Mouse (Mus musculus): ENCODE results near the gene Cuedc2. TPM values are rescaled to one million over a fixed set of nuclear protein-coding genes. Genes with fewer than 3 reads are reported as not detected.

Cuedc2 gene
- polyA plus RNA-seq, 1 experiment from 2014 or later: 274 TPM

- Histone ChIP-seq H3K4me2 (ENCODE audit: low read depth) (peak overlapping the region; percentile 73), H3K36me3 (ENCODE audit: control insufficient read depth, insufficient read depth, low read length) (no peaks in the 10 kb centered on the region), H3K27ac (ENCODE audit: low read depth, low read length) (peak overlapping the region; percentile 54; the same call in 1 of the 2 replicates), H3K27me3 (ENCODE audit: control insufficient read depth, insufficient read depth, low read length) (peaks cover 11% of the 10 kb centered on the region), H3K9me3 (ENCODE audit: control insufficient read depth, low read length) (no peaks in the 10 kb centered on the region; the same call in 1 of the 2 replicates), H3K4me1 (ENCODE audit: control insufficient read depth, insufficient read depth, low read length) (peaks cover 4% of the 10 kb centered on the region), H3K9ac (ENCODE audit: low read length) (peak overlapping the region; percentile 61), H3K4me3 (ENCODE audit: low read depth, low read length) (peak overlapping the region; percentile 48)
- 33% methylated on average over 14 of the region's 14 CpGs for WGBS
- ATAC-seq (ENCODE audit: insufficient read depth, low FRiP score, low TSS enrichment) (no peak), DNase-seq (ENCODE audit: low spot score) (peak; percentile 22)
These were observed 9.6 kb upstream of the Cuedc2 start for GRCm38 (mm10) chr19:46347936-46348668.

- peaks cover 11% of the 10 kb centered on the region for H3K27me3 ChIP-seq (ENCODE audit: control insufficient read depth, insufficient read depth, low read length)
- H3K9me3 ChIP-seq (ENCODE audit: control insufficient read depth, low read length): no peaks in the 10 kb centered on the region; the same call in 1 of the 2 replicates
- WGBS: 93% methylated on average over 1 of the region's 1 CpGs
- no peak overlapping the region for H3K4me3 ChIP-seq (ENCODE audit: low read depth, low read length)
- H3K9ac ChIP-seq (ENCODE audit: low read length): no peak overlapping the region
- H3K4me2 ChIP-seq (ENCODE audit: low read depth): no peak overlapping the region
- peaks cover 4% of the 10 kb centered on the region for H3K4me1 ChIP-seq (ENCODE audit: control insufficient read depth, insufficient read depth, low read length)
- no peak for ATAC-seq (ENCODE audit: insufficient read depth, low FRiP score, low TSS enrichment)
- no peaks in the 10 kb centered on the region for H3K36me3 ChIP-seq (ENCODE audit: control insufficient read depth, insufficient read depth, low read length)
- H3K27ac ChIP-seq (ENCODE audit: low read depth, low read length): no peak overlapping the region
- no peak for DNase-seq (ENCODE audit: low spot score)
These were observed 8.6 kb upstream of the Cuedc2 start for GRCm38 (mm10) chr19:46347146-46347545.

- H3K27ac ChIP-seq (ENCODE audit: low read depth, low read length): no peak overlapping the region
- H3K4me2 ChIP-seq (ENCODE audit: low read depth): no peak overlapping the region
- DNase-seq (ENCODE audit: low spot score) (no peak), ATAC-seq (ENCODE audit: insufficient read depth, low FRiP score, low TSS enrichment) (no peak)
- H3K36me3 ChIP-seq (ENCODE audit: control insufficient read depth, insufficient read depth, low read length): no peaks in the 10 kb centered on the region
- H3K4me3 ChIP-seq (ENCODE audit: low read depth, low read length): no peak overlapping the region
- no peak overlapping the region for H3K9ac ChIP-seq (ENCODE audit: low read length)
- peaks cover 7% of the 10 kb centered on the region for H3K27me3 ChIP-seq (ENCODE audit: control insufficient read depth, insufficient read depth, low read length)
- 18% methylated on average over 7 of the region's 7 CpGs for WGBS
- H3K4me1 ChIP-seq (ENCODE audit: control insufficient read depth, insufficient read depth, low read length): peaks cover 4% of the 10 kb centered on the region
- no peaks in the 10 kb centered on the region; the same call in 1 of the 2 replicates for H3K9me3 ChIP-seq (ENCODE audit: control insufficient read depth, low read length)
These were observed 6.4 kb upstream of the Cuedc2 start for GRCm38 (mm10) chr19:46344710-46345419.

DNA sequence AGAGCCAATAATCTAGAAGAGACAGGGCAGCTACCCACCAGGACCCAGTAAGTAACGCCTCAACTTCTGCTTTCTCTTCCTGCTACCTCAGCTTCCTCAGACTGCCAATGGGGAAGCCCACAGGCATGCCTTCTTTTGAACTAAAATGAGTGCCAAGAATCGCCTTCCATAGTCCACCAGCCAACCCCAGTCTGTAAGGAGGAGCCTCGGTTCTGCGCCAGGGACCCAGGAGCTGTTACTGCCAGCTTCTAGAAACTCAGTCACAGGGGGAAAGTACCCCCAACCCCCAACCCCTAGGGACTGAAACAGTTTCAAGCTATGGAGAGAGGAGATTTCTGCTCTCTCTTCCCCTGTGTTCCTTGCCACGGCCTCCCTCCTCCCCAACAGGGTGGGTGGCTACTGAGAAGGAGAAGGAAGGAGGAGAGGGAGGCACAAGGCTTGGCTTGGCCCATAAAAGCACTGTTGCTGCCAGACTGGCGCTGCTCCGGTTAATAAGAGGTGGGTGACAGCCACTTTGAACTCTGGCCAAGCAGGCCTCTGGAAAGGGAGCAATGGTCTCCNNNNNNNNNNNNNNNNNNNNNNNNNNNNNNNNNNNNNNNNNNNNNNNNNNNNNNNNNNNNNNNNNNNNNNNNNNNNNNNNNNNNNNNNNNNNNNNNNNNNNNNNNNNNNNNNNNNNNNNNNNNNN is 927 bp upstream of the Cuedc2 start:
- Histone ChIP-seq H3K9ac (ENCODE audit: low read length) (0 out of 2 replicates have a peak overlapping the region, but pooled peaks have one; percentile 4), H3K9me3 (ENCODE audit: control insufficient read depth, low read length) (no peaks in the 10 kb centered on the region; the same call in 1 of the 2 replicates), H3K4me3 (ENCODE audit: low read depth, low read length) (no peak overlapping the region), H3K27me3 (ENCODE audit: control insufficient read depth, insufficient read depth, low read length) (no peaks in the 10 kb centered on the region), H3K4me1 (ENCODE audit: control insufficient read depth, insufficient read depth, low read length) (peaks cover 7% of the 10 kb centered on the region), H3K36me3 (ENCODE audit: control insufficient read depth, insufficient read depth, low read length) (no peaks in the 10 kb centered on the region), H3K4me2 (ENCODE audit: low read depth) (no peak overlapping the region), H3K27ac (ENCODE audit: low read depth, low read length) (no peak overlapping the region)
- 84% methylated on average over 7 of the region's 7 CpGs for WGBS
- DNase-seq (ENCODE audit: low spot score) (no peak), ATAC-seq (ENCODE audit: insufficient read depth, low FRiP score, low TSS enrichment) (no peak)

- H3K27me3 ChIP-seq (ENCODE audit: control insufficient read depth, insufficient read depth, low read length): no peaks in the 10 kb centered on the region
- no peaks in the 10 kb centered on the region for H3K9me3 ChIP-seq (ENCODE audit: control insufficient read depth, low read length)
- H3K4me3 ChIP-seq (ENCODE audit: low read depth, low read length): no peak overlapping the region
- 55% methylated on average over 6 of the region's 6 CpGs for WGBS
- ATAC-seq (ENCODE audit: insufficient read depth, low FRiP score, low TSS enrichment): no peak
- H3K27ac ChIP-seq (ENCODE audit: low read depth, low read length): no peak overlapping the region
- no peak for DNase-seq (ENCODE audit: low spot score)
- H3K9ac ChIP-seq (ENCODE audit: low read length): no peak overlapping the region
- no peaks in the 10 kb centered on the region for H3K36me3 ChIP-seq (ENCODE audit: control insufficient read depth, insufficient read depth, low read length)
- H3K4me1 ChIP-seq (ENCODE audit: control insufficient read depth, insufficient read depth, low read length): peaks cover 7% of the 10 kb centered on the region
- no peak overlapping the region for H3K4me2 ChIP-seq (ENCODE audit: low read depth)
These were observed 412 bp upstream of the Cuedc2 start for GRCm38 (mm10) chr19:46338942-46339286.

DNA sequence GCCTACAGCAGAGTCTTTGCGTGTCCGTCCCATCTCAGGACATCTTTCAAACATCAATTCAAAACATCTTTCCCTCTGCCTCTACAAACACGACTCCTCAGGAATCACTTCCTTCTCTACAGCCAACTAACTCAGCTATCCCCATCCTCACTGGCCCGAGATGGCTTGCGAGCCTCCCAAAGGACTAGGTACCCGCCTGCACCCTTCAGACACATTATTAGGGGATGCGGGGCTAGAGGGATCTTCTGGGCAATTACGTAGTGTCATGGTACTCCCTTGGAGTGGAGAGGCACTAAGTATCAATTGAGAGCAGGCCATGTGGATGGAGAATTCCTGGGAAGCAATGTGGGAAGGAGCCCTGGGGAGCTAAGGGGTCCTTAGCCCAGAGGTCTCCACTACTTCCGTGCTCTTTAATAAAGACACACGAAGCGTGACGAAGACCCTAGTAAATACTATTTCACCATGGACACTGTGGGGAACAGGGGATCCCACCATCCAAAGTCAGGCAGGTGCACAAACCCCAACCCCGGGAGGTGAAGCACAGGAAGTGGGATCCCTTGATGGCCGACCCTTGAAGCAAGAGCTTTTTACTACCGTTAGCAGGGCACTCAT is 677 bp downstream of the Cuedc2 start:
- Histone ChIP-seq H3K4me3 (ENCODE audit: low read depth, low read length) (peak overlapping the region; percentile 72), H3K4me2 (ENCODE audit: low read depth) (peak overlapping the region; percentile 79), H3K36me3 (ENCODE audit: control insufficient read depth, insufficient read depth, low read length) (no peaks in the 10 kb centered on the region), H3K27ac (ENCODE audit: low read depth, low read length) (peak overlapping the region; percentile 39; the same call in 1 of the 2 replicates), H3K4me1 (ENCODE audit: control insufficient read depth, insufficient read depth, low read length) (peaks cover 7% of the 10 kb centered on the region), H3K27me3 (ENCODE audit: control insufficient read depth, insufficient read depth, low read length) (no peaks in the 10 kb centered on the region), H3K9ac (ENCODE audit: low read length) (peak overlapping the region; percentile 81), H3K9me3 (ENCODE audit: control insufficient read depth, low read length) (no peaks in the 10 kb centered on the region)
- ATAC-seq (ENCODE audit: insufficient read depth, low FRiP score, low TSS enrichment) (peak; percentile 46), DNase-seq (ENCODE audit: low spot score) (no peak)
- 33% methylated on average over 15 of the region's 15 CpGs for WGBS

DNA sequence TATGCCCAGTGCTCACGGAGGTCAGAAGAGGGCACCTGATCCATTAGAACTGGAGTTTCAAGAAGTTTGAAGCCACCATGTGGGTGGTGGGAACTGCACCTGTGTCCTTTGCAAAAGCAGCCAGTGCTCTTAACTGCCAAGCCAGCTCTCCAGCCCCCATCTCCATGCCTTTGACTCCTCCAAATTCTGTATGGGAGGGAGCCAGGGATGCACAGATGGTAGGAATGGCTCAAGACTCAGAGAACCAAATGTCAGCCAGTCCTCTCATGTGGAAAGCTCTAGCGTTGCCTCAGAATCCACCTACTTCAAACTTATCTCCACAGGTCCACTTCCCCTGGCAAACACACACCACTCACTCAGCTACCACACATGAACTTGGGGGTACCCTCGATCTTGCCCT is 4.6 kb downstream of the Cuedc2 start:
- Histone ChIP-seq H3K9me3 (ENCODE audit: control insufficient read depth, low read length) (no peaks in the 10 kb centered on the region), H3K4me2 (ENCODE audit: low read depth) (no peak overlapping the region), H3K27me3 (ENCODE audit: control insufficient read depth, insufficient read depth, low read length) (0 out of 2 replicates have a peak, but pooled peaks cover 4% of the 10 kb centered on the region), H3K4me1 (ENCODE audit: control insufficient read depth, insufficient read depth, low read length) (peaks cover 19% of the 10 kb centered on the region), H3K36me3 (ENCODE audit: control insufficient read depth, insufficient read depth, low read length) (peaks cover 2% of the 10 kb centered on the region; the same call in 1 of the 2 replicates), H3K4me3 (ENCODE audit: low read depth, low read length) (no peak overlapping the region), H3K9ac (ENCODE audit: low read length) (no peak overlapping the region), H3K27ac (ENCODE audit: low read depth, low read length) (no peak overlapping the region)
- DNase-seq (ENCODE audit: low spot score) (no peak), ATAC-seq (ENCODE audit: insufficient read depth, low FRiP score, low TSS enrichment) (no peak)
- WGBS: 93% methylated on average over 3 of the region's 3 CpGs

DNA sequence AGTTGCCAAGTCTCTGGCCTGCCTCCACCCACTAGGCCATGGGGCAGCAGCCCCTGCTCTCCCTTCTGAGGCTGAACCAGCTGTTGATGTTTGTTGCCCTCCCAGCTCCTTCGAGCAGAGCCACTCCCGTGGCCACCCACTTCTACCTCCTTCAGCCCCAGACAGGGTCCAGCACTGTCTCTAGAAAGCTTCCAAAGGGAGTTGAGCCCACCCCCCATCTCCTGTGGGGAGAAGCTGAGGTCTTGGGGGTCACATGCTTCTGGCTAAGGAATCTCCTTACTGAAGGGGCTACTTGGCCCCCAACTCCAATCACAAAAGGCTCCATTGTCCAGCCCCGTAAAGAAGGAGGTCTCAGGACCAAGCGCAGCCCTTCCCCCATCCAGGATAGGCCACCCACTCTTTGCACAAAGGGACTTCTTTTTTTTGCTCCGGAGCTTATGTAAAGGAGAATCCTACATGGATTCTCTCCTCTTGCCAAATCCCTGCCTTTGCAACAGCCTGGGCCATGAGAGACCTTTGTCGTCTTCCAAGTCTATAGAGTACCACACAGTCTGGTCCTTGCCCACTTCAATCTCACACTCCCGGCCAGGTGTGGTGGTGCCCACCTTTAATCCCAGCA is 5.7 kb downstream of the Cuedc2 start:
- Histone ChIP-seq H3K27ac (ENCODE audit: low read depth, low read length) (no peak overlapping the region), H3K9ac (ENCODE audit: low read length) (no peak overlapping the region), H3K9me3 (ENCODE audit: control insufficient read depth, low read length) (no peaks in the 10 kb centered on the region), H3K4me2 (ENCODE audit: low read depth) (0 out of 2 replicates have a peak overlapping the region, but pooled peaks have one; percentile 4), H3K4me1 (ENCODE audit: control insufficient read depth, insufficient read depth, low read length) (peaks cover 18% of the 10 kb centered on the region), H3K27me3 (ENCODE audit: control insufficient read depth, insufficient read depth, low read length) (0 out of 2 replicates have a peak, but pooled peaks cover 4% of the 10 kb centered on the region), H3K4me3 (ENCODE audit: low read depth, low read length) (no peak overlapping the region), H3K36me3 (ENCODE audit: control insufficient read depth, insufficient read depth, low read length) (peaks cover 2% of the 10 kb centered on the region; the same call in 1 of the 2 replicates)
- WGBS: 53% methylated on average over 7 of the region's 7 CpGs
- DNase-seq (ENCODE audit: low spot score) (no peak), ATAC-seq (ENCODE audit: insufficient read depth, low FRiP score, low TSS enrichment) (no peak)
